Mouse (Mus musculus) lung, embryonic 14.5 days (tissue): Measurements from ENCODE around the gene Tob1. TPM values are rescaled to one million over a fixed set of nuclear protein-coding genes. Genes with fewer than 3 reads are reported as not detected.
A peak's percentile ranks its signal among the peaks of the same experiment; 100 is the strongest.

ENCODE experiments used
- ATAC-seq: fragments of 200-750 bp; cut with Nextera tagmentation; 2 replicates; pipeline ENCODE4 v1.8.0; 2017; ENCODE audit warnings: mild to moderate bottlenecking, moderate TSS enrichment, moderate library complexity; ENCODE audit not compliant: insufficient read depth
- DNase-seq: peaks from one replicate; pipeline ENCODE4 v3.0.0-alpha.2; 2015
- H3K27ac ChIP-seq: fragments of 300-500 bp; sonication (generic); 2 replicates; pipeline ENCODE4 v1.5.1; 2014; ENCODE audit warnings: low read depth, mild to moderate bottlenecking, moderate library complexity
- H3K27me3 ChIP-seq: fragments of 300-500 bp; sonication (generic); 2 replicates; pipeline ENCODE4 v1.6.1; 2014; ENCODE audit warnings: low read length, control low read depth; ENCODE audit not compliant: insufficient read depth
- H3K36me3 ChIP-seq: fragments of 300-500 bp; sonication (generic); 2 replicates; pipeline ENCODE4 v1.6.1; 2014; ENCODE audit warnings: control low read depth; ENCODE audit not compliant: insufficient read depth
- H3K4me1 ChIP-seq: fragments of 300-500 bp; sonication (generic); 2 replicates; pipeline ENCODE4 v1.6.1; 2014; ENCODE audit warnings: antibody characterized with exemption, control low read depth; ENCODE audit not compliant: insufficient read depth
- H3K4me2 ChIP-seq: fragments of 300-500 bp; sonication (generic); 2 replicates; pipeline ENCODE4 v1.6.1; 2014; ENCODE audit warnings: mild to moderate bottlenecking
- H3K4me3 ChIP-seq: fragments of 300-500 bp; sonication (generic); 2 replicates; pipeline ENCODE4 v1.5.1; 2014; ENCODE audit warnings: low read depth, low read length
- H3K9ac ChIP-seq: fragments of 300-500 bp; sonication (generic); 2 replicates; pipeline ENCODE4 v1.6.1; 2014
- H3K9me3 ChIP-seq: fragments of 300-500 bp; sonication (generic); 2 replicates; pipeline ENCODE4 v1.6.1; 2016; ENCODE audit warnings: low read depth, low read length, control low read depth
- CTCF ChIP-seq: IDR thresholded peaks from 2 replicates; pipeline ENCODE4 v1.5.1; 2016; ENCODE audit warnings: antibody characterized with exemption, low read depth
- WGBS: fragments of 180-500 bp; shearing (Covaris S2); extraction: QIAGEN DNeasy Blood & Tissue Kit; methylation state at CpG from one replicate; pipeline ENCODE4 v1.1.7; 2014; 5-methylcytosine and 5-hydroxymethylcytosine counted together
- polyA plus RNA-seq: library from polyadenylated mRNA; unstranded; fragments of >200 nt; fragmentation: Nextera tagmentation; extraction: Ambion mirVana; gene quantifications from 2 replicates; pipeline ENCODE4 v1.2.1, GENCODE M21; 2014

Tob1 gene
- polyA plus RNA-seq, 1 experiment from 2014 or later: 18.2 TPM

DNA sequence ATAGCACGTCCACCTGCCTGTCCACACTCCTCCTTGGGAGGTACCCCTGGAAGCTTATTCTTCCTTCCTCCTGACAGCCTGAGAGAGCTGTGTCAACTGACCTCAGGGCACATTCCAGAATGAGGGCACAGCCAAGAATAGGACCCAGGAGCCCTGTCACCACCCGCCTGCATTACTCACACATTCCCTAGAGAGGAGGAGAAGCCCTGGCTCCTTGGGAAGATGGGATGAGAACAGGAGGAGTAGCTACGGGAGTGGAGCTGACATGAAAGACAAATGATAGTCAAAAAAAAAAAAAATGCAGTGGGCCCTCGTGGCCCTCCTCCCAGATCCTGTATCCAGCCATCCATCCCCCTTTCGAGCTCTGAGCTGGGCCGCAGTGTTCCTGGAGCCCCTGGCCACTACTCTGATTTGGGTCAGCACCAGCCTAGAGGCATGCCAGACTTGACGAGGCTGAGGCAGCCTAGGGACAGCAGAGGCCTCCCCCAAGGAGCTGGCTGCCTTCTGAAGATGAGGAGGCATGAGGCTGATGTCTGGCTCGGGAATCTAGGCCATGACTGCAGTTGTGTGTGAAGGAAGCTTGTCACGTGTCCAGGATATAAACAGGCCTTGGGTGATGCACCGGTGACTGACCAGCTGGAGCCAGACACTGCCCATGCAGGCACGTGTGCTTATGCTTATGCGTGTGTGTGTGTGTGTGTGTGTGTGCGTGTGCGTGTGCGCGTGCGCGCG lies 20.7 kb downstream of the Tob1 start:
- TF ChIP-seq CTCF: no peak
- H3K27ac ChIP-seq: no peak overlapping the region
- no peak for ATAC-seq
- no peak overlapping the region for H3K4me3 ChIP-seq
- peak; percentile 32 for DNase-seq
- no peak overlapping the region for H3K9ac ChIP-seq
- whole genome bisulfite sequencing: 55% methylated on average over 19 of the region's 19 CpGs
- no peaks in the 10 kb centered on the region for H3K9me3 ChIP-seq
- H3K4me1 ChIP-seq: no peaks in the 10 kb centered on the region
- no peaks in the 10 kb centered on the region for H3K36me3 ChIP-seq
- H3K27me3 ChIP-seq: no peaks in the 10 kb centered on the region
- H3K4me2 ChIP-seq: no peak overlapping the region

DNA sequence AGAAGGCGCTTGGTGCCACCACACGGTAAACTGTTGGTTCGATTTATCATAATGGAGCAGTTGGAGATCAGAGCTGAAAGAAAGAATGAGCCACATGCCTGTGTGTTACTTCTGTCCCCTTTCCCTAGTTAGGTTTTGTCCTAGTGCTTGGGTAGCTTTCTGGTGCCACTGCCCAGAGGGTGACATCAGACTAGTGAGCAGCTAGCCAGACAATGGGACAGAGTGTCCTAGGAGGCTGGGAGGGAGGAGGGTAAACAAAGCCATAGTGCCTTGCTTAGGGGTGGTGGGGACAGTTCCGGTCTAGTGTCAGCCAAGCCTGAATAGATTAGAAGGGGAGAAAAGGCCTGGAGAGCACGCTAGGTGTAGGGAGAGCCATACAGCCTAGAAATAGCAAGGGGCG lies 22.2 kb downstream of the Tob1 start:
- ATAC-seq: no peak
- H3K27ac ChIP-seq: no peak overlapping the region
- no peak overlapping the region for H3K9ac ChIP-seq
- H3K27me3 ChIP-seq: no peaks in the 10 kb centered on the region
- H3K9me3 ChIP-seq: no peaks in the 10 kb centered on the region
- 74% methylated on average over 6 of the region's 6 CpGs for WGBS
- TF ChIP-seq CTCF: no peak
- no peaks in the 10 kb centered on the region for H3K4me1 ChIP-seq
- no peak overlapping the region for H3K4me3 ChIP-seq
- no peak overlapping the region for H3K4me2 ChIP-seq
- no peak for DNase-seq
- H3K36me3 ChIP-seq: no peaks in the 10 kb centered on the region

DNA sequence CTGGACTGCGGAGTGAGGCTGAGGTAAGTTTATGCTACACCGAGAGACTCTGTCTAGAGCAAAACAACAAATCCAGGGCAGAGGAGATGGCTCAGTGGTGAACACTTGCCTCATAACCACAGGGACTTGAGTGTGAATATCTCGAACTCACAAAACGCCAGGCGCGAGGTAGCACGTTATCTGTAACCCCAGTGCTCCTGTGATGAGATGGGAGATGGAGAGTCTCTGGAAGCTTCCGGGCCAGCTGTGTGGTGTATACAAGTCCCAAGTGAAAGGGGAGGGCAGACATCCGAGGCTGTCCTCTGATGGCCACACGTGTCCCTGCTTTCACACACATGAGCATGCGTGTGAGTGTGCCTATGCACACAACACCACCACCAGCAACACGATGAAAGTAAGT lies 23.1 kb downstream of the Tob1 start:
- WGBS: 79% methylated on average over 12 of the region's 12 CpGs

DNA sequence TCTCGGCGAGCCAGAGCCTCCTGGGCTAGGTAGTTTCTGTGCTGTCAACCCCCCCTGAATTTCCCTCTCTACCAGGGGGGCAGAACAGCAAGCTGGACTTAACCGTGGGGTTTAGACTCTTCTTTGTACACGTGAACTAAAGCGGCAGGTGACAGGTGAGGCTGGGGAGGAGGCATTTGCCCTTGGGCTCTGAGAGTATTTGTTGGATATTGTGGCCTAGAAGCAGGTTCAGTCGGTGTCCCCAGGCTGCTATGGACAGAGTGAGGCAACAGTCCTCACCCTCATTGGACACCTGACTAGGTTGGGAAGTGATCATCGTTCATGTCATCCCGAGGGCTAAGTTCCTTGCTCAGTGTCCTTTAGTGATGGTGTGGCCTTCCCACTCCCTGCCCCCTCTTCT lies 23.6 kb downstream of the Tob1 start:
- Histone ChIP-seq H3K9ac (no peak overlapping the region), H3K4me1 (no peaks in the 10 kb centered on the region)
- WGBS: 85% methylated on average over 8 of the region's 8 CpGs

More for the DNA sequence above, 23.1 kb downstream of the Tob1 start:
- Histone ChIP-seq H3K9ac (no peak overlapping the region), H3K27me3 (no peaks in the 10 kb centered on the region), H3K4me2 (no peak overlapping the region), H3K36me3 (no peaks in the 10 kb centered on the region), H3K4me1 (no peaks in the 10 kb centered on the region), H3K4me3 (no peak overlapping the region), H3K27ac (no peak overlapping the region), H3K9me3 (no peaks in the 10 kb centered on the region)
- TF ChIP-seq CTCF: no peak
- ATAC-seq (no peak), DNase-seq (no peak)

GRCm38 (mm10) chr11:94236074-94236473 lies 24.8 kb downstream of the Tob1 start:
- no peaks in the 10 kb centered on the region for H3K36me3 ChIP-seq
- H3K4me3 ChIP-seq: no peak overlapping the region
- 0 out of 2 replicates have a peak overlapping the region, but pooled peaks have one; percentile 2 for H3K4me2 ChIP-seq
- peak; percentile 93 for TF ChIP-seq CTCF
- ATAC-seq (peak; percentile 89), DNase-seq (peak; percentile 91)
- H3K9me3 ChIP-seq: no peaks in the 10 kb centered on the region
- H3K27me3 ChIP-seq: no peaks in the 10 kb centered on the region
- no peak overlapping the region for H3K9ac ChIP-seq
- no peak overlapping the region for H3K27ac ChIP-seq
- H3K4me1 ChIP-seq: no peaks in the 10 kb centered on the region
- WGBS: 20% methylated on average over 3 of the region's 3 CpGs

More for the DNA sequence above, 23.6 kb downstream of the Tob1 start:
- no peak for TF ChIP-seq CTCF
- H3K27ac ChIP-seq: no peak overlapping the region
- no peaks in the 10 kb centered on the region for H3K27me3 ChIP-seq
- ATAC-seq (no peak), DNase-seq (no peak)
- no peak overlapping the region for H3K4me2 ChIP-seq
- no peak overlapping the region for H3K4me3 ChIP-seq
- H3K36me3 ChIP-seq: no peaks in the 10 kb centered on the region
- H3K9me3 ChIP-seq: no peaks in the 10 kb centered on the region

DNA sequence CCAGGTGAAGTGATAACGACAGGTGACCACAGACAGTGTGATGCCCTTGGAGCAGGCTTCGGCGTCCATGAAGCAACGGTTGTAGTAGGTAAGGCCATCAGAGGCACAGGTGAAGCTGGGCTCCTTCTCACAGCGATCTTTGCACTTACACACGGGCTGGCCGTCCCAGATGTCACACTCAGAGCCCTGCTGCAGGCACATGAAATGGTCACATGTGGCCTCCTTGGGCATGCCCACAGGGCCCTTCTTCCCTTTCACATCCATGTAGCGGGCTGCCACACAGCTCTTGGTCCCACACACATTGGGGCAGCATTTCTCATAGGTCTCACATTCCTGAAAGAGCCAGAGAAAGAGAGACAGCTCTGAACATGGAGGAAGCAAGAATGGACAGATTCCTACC lies 27.5 kb downstream of the Tob1 start:
- Histone ChIP-seq H3K27me3 (peaks cover 6% of the 10 kb centered on the region; the same call in 1 of the 2 replicates), H3K27ac (no peak overlapping the region), H3K9ac (no peak overlapping the region), H3K9me3 (no peaks in the 10 kb centered on the region), H3K4me3 (no peak overlapping the region), H3K36me3 (no peaks in the 10 kb centered on the region), H3K4me2 (no peak overlapping the region), H3K4me1 (peaks cover 8% of the 10 kb centered on the region)
- DNase-seq (no peak), ATAC-seq (no peak)
- no peak for TF ChIP-seq CTCF
- WGBS: 90% methylated on average over 8 of the region's 8 CpGs

DNA sequence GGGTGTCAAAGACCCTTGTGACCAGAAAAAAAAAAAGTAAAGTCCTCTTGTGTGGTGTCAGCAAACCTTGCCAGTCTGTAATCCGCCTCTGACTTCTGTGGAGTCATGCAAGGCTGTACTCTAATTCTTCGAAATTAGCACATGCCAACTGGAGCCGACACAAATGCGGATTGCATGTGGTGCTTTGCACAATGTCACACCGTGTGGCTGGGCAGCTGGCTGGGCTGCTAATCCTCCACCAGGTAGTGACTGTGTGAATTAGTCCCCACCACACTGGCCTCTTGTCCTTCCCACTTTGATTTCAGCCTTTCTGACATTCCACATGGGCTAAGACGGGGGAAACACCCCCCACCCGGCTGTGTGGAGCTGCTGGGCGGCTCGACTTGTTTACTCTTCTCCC lies 28.5 kb downstream of the Tob1 start:
- ATAC-seq: no peak
- no peak for DNase-seq

More for the DNA sequence above, 28.5 kb downstream of the Tob1 start:
- Histone ChIP-seq H3K27me3 (peaks cover 6% of the 10 kb centered on the region; the same call in 1 of the 2 replicates), H3K9ac (no peak overlapping the region), H3K4me2 (no peak overlapping the region), H3K36me3 (no peaks in the 10 kb centered on the region), H3K4me1 (peaks cover 8% of the 10 kb centered on the region), H3K4me3 (no peak overlapping the region), H3K9me3 (no peaks in the 10 kb centered on the region), H3K27ac (no peak overlapping the region)
- no peak for TF ChIP-seq CTCF
- 27% methylated on average over 9 of the region's 9 CpGs for WGBS
